Mouse (Mus musculus): ENCODE measurements around the gene Hrh2.

Hrh2 gene

GRCm38 (mm10) chr13:54192021-54192481 lies at the start of gene Hrh2:
Hrh2 (plus strand) TSS chr13:54192129.
- DNase-seq (ENCODE audit: low spot score), result no peak

DNA sequence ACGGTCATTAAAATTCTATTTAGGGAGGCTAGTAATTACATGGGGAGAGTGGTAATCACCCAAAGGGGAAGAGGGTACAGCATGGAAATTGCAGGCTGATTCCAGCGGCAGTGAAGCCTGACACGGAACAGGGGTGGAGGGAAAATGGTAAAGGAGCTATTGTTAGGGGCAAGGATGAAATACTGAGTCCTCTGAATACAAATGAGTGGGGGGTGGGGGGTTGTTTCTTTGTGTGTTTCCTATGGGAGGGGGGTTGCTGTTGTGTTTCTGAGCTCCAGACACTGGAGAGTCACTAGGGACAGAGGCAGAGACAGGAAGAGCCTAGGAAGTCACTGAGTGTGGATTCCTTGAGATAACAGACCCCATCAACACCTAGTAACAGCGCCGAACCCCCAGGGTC lies 48.1 kb upstream of the Hrh2 start:
- DNase-seq (ENCODE audit: low spot score), result no peak

- no peak for DNase-seq (ENCODE audit: low spot score)
These were observed 47.3 kb upstream of the Hrh2 start for GRCm38 (mm10) chr13:54144624-54145023.

DNA sequence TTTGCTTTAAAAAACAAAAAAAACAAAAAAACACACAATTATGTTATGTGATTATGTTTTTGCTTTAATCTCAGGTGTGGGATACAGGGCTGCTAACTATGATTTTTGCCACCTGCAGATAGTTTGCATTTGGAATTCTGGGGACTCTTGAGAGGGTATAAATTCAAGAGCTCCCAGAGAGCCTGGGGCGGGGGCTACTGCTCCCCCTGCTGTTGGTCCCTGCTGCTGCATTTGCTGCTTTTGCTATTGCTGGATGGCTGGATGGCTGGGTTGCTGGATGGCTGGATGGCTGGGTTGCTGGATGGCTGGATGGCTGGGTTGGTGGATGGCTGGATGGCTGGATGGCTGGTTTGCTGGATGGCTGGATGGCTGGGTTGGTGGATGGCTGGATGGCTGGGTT lies 44.6 kb upstream of the Hrh2 start:
- no peak for DNase-seq (ENCODE audit: low spot score)

DNA sequence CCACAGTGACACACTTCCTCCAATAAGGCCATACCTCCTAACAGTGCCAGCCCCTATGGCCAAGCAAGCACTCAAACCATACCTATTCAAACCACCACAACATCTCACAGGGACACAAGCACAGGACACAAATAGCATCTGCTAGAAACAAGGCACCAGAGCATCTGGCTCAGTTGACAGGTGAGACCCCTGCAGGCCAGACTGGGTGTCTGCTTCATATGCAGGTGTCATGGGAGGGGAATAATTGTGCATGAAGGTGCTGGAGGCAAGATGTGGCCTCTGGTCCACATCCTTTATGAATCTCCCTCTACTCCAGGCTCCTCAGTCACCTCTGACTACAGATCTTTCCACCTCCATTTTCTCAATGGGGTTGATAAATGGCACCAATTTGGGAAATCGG lies 39.5 kb upstream of the Hrh2 start:
- DNase-seq (ENCODE audit: low spot score), result no peak

DNA sequence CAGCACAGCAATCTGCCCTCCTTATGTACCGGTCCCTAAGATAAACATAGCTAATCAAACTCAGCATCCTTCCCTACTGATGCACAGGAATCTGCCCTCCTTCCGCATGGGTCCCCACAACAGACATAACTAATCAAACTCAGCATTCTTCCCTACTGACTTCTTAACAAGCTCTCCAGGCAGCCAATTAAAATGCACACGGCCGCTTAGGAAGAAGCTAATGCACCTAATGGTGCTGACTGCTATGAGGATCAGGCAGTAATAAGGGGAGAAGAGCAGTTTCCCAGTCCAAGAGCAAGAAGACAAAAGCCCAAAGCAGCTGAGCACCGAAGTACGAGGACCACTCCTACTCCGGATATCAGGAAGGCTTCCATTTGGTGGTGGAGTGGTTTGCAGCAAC lies 39.0 kb upstream of the Hrh2 start:
- DNase-seq (ENCODE audit: low spot score), result no peak

DNA sequence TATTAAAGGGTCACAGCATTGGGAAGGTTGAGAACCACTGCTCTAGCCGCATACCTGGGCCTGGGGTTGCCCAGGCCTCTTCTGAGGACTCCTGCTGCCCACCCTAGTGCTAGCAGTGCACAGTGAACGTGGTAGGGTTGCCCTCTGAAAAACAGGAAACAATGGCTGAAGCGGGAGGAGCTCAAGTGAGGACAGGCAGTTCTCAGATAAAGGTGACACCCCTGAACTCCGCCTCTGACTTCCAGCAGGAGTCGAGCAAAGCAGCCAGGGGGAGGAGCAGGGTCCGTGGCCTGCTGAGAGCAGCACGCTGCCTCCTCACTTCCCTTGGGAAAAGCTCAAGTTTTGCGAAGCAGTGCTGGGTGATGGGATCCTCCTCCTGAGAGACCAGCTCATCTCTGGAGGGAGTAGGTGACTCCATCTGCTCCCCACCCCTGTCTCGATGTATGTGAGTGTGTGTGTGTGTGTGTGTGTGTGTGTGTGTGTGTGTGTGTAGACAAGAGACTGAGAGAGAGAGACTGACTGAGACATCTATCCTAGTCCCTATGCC lies 38.2 kb upstream of the Hrh2 start:
- DNase-seq (ENCODE audit: low spot score), result no peak

DNA sequence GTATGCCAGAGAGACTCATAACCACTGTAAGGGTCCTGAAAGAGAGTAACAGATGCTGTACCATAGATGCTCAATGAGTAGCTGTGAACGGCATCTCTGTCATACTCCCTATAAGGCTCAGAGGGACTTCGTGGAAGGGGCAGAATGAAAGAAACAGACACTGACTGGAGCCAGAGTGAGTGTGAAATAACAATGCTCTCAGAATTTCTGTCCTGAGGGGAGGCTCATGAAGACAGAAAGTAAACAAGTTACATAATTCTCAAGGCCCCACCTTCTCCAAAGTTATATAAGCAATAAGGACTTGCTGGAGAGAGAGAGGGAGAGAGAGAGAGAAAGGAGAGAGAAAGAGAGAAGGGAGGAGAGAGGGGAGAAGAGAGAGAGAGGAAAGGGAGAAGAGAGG lies 36.1 kb upstream of the Hrh2 start:
- DNase-seq (ENCODE audit: low spot score), result no peak

DNA sequence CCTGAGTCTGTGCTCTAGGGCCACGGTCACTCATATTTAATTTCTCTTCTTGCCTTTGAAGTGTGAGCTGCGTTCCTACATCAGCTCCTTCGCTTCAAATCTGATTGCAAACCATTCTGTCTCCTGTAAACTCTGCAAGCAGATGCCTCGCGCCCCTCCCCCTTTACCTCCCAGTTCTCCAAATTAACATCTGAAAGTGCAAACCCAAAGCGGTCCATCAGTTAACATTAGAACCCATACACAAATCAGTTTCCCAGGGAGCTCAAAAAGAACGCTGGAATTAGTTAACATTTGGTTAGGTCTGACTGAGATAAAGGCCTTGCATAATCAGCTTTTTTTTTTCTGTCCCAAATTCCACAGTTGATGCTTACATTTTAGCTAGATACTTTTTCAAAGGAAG lies 32.7 kb upstream of the Hrh2 start:
- DNase-seq (ENCODE audit: low spot score), result no peak

DNA sequence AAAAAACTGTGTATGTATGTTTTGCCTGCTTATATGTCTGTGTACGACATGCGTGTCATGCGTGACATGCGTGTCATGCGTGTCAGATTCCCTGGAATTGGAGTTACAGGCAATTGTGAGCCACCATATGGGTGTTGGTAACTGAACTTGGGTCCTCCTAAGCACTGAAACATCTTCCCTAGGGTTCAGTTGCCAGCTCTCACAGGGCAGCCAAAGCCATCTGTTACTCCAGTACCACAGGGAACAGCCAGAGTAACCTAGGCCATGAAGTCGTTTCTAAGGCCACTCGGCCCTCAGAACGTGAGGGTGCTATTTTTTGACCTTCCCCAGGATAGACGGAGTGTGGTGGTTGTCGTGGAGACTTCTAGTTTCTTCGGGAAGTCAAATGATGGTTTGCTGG lies 32.2 kb upstream of the Hrh2 start:
- DNase-seq (ENCODE audit: low spot score), result no peak

GRCm38 (mm10) chr13:54160546-54160945 lies 31.4 kb upstream of the Hrh2 start:
- DNase-seq (ENCODE audit: low spot score), result no peak

DNA sequence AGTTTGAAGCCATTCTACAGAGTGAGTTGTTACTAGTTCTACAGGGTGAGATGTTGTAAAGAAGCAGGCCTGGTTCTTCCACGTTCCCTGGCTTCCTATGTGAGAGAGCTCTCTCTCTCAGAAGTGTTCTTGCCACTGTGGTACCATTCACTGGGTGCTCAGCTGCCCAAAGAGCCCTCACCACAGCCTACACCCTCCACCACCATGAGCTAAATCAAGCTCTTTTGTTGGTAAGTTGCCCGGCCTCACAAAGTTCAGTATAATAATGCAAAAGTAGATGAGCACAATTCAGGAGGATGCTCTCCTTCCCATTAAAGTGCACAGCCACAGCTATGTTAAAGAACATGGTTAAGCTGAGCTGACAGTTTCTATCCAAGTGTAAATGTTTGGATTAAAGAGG lies 30.4 kb upstream of the Hrh2 start:
- no peak for DNase-seq (ENCODE audit: low spot score)

- no peak for DNase-seq (ENCODE audit: low spot score)
These were observed 28.6 kb upstream of the Hrh2 start for GRCm38 (mm10) chr13:54163363-54163762.

DNA sequence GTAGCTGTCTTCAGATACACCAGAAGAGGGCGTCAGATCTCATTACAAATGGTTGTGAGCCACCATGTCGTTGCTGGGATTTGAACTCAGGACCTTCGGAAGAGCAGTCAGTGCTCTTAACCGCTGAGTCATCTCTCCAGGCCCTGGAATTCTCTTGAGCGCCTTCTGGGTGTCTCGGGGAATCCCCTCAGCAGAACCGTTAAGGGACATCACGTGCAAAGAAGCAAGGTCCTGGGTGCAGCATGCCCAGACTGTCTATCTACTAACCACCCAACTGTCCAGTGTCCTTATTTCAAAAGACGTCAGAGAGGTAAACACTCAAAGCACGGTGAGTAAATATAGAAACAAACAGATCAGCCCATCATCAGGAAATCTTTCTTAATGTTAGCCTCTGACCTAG lies 27.5 kb upstream of the Hrh2 start:
- no peak for DNase-seq (ENCODE audit: low spot score)

GRCm38 (mm10) chr13:54165066-54165465 lies 26.9 kb upstream of the Hrh2 start:
- DNase-seq (ENCODE audit: low spot score), result no peak

GRCm38 (mm10) chr13:54165765-54166164 lies 26.2 kb upstream of the Hrh2 start:
- DNase-seq (ENCODE audit: low spot score), result no peak

- no peak for DNase-seq (ENCODE audit: low spot score)
These were observed 24.9 kb upstream of the Hrh2 start for GRCm38 (mm10) chr13:54167036-54167435.

DNA sequence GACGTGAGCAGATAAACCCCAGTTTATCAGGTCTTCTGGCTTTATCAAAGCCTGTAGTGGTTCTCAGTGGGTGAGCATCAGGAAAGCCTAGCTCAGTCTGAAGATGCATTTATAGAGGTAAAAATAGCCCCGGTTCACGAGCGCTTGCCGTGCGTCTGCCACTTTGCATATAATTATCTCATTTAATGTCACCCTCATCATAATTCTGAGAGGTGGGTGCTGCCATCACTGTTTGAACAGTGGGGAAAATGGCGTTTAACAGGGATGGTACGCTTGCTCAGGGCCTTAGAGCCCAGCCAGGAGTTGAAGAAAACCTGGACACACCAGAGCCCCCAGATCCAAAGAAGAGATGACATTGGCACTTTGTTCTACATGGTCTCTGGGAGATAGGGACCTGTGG lies 23.3 kb upstream of the Hrh2 start:
- DNase-seq (ENCODE audit: low spot score), result no peak

- DNase-seq (ENCODE audit: low spot score), result no peak
These were observed 21.6 kb upstream of the Hrh2 start for GRCm38 (mm10) chr13:54170288-54170687.

DNA sequence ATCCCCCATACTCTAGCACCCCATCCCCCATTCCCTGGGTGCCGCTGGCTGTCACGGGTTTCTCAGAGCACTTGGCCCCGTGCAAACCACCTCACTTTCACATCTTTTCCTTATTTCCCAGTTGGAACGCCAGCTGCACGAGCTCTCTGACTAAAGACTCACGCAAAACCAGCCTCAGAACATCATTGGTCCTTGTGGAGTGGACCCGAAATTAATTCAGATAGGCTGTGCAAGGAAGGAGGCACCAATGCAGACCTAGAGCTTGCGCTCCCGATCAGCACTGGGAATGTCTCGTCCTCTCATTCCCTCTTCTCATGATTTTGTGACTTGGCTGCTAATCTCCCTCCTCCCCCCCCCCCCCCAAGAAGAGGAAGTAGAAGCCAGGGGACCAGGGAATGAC lies 20.6 kb upstream of the Hrh2 start:
- DNase-seq (ENCODE audit: low spot score), result no peak

- DNase-seq (ENCODE audit: low spot score), result no peak
These were observed 20.2 kb upstream of the Hrh2 start for GRCm38 (mm10) chr13:54171761-54172160.

DNA sequence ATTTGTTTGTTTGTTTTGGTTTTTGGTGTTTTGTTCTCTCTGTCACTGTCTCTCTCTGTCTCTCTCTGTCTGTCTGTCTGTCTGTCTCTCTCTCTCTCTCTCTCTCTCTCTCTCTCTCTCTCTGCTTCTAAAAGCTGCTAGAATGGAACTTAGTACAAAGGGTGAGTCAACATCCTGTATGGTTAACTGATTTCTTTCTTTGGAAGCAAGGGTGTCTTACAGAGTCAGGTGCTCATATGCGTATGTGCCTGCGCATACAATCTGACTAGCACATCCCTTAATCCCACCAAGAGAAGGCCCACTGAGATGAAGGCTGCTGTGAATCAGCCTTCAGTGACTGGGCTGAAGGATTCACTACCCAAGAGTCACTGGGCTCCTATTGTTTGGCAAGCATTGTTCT lies 18.0 kb upstream of the Hrh2 start:
- DNase-seq (ENCODE audit: low spot score), result no peak

GRCm38 (mm10) chr13:54174703-54175102 lies 17.2 kb upstream of the Hrh2 start:
- DNase-seq (ENCODE audit: low spot score), result no peak

DNA sequence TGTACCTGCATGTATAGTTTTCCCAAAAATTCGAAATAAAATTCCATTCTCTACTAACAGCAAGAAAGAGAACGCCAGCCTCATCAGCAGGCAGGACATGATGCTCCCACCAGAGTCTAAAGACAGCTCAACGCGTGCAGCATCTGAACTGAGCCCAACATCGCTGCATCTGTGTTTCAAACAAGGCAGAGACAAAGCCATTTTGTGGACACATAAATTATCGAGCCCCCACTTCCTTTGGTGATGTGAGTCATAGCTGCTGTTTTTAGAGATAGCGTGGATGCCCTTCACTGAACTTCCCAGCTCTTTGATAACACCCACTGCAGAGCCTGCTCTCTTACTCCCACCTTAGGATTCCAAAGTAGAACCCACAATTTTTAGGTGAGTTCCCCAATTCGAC lies 16.5 kb upstream of the Hrh2 start:
- no peak for DNase-seq (ENCODE audit: low spot score)

Measured in ovary, postnatal 14 days (tissue).